Mouse (Mus musculus): ENCODE measurements at regions not wholly inside any gene's neighbourhood (a gene's known extent, or its start where the extent isn't known, plus 50 kb on each side); places are given as distances from the start of the nearest gene placed in this dataset.
A peak's percentile ranks its signal among the peaks of the same experiment; 100 is the strongest.

DNA sequence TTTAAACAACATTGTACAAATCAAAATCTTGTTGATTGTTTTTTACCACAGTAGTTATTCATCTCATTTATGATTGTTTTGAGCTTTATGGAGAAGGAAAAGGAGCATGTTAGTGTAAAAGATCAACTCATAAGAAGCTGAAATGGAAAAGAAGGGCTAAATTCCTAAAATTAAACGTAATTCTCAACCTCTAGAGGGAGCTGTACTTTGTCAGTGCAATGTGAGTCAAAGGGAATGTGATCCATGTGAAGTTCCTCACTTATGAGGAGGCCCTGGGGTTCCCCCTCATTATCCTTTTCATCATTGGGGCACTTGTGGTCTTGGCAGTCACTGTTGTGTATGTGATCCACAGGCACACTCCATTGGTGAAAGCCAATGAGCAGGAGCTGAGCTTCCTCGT lies 54.0 kb upstream of the Vmn2r7 start:
- Histone ChIP-seq H3K9ac (ENCODE audit: low read depth, low read length, severe bottlenecking) (no peak overlapping the region), H3K36me3 (ENCODE audit: control insufficient read depth, insufficient read depth, low read length) (no peaks in the 10 kb centered on the region), H3K9me3 (ENCODE audit: control insufficient read depth, low read length) (no peaks in the 10 kb centered on the region), H3K4me1 (ENCODE audit: control insufficient read depth, insufficient read depth, low read length) (no peaks in the 10 kb centered on the region), H3K27ac (replicated peaks; ENCODE audit: low read depth, low read length) (no peak overlapping the region), H3K4me2 (replicated peaks; ENCODE audit: low read depth, low read length, severe bottlenecking) (no peak overlapping the region), H3K27me3 (ENCODE audit: control insufficient read depth, insufficient read depth, low read length) (no peaks in the 10 kb centered on the region), H3K4me3 (replicated peaks; ENCODE audit: low read length) (no peak overlapping the region)
- TF ChIP-seq POLR2A (IDR thresholded peaks at IDR 0.05; ENCODE audit: borderline replicate concordance, extremely low read depth, insufficient read depth, insufficient read length) = no peak
- DNase-seq (ENCODE audit: low spot score) (no peak), ATAC-seq (ENCODE audit: low FRiP score, low read depth) (no peak)
- WGBS = 45% methylated on average over 2 of the region's 2 CpGs

DNA sequence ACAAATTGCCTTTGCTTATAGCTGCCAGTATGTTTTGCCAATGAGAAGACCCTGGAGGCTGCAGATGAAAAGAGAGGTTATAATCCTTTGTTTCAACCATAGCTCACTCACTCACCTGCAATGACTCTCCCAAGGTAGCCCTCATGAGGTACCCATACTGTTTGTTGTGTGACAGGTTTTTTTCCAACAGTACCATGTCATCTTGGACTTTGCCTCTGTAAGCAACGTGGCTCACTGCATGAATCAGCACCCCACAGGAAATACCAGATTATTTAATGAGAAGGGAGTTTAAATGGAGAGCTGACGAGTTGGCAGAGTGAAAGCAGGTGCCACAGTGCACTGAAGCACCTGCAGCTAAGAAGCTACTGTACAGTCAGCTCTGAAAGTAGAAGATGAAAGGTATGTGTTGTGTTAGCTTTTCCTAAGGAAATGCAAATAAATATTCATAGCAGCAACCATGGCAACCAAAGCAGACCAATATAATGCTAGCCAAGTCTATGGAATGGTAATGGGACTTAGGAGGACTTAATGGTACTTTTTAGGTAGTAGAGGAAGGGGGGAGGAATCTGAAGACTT lies 56.8 kb upstream of the Vmn2r7 start:
- no peak for DNase-seq (ENCODE audit: low spot score)
- ATAC-seq (ENCODE audit: low FRiP score, low read depth) = no peak
- no peaks in the 10 kb centered on the region for H3K36me3 ChIP-seq (ENCODE audit: control insufficient read depth, insufficient read depth, low read length)
- H3K9me3 ChIP-seq (ENCODE audit: control insufficient read depth, low read length) = no peaks in the 10 kb centered on the region
- no peak for TF ChIP-seq POLR2A (IDR thresholded peaks at IDR 0.05; ENCODE audit: borderline replicate concordance, extremely low read depth, insufficient read depth, insufficient read length)
- H3K27me3 ChIP-seq (ENCODE audit: control insufficient read depth, insufficient read depth, low read length) = no peaks in the 10 kb centered on the region
- no peaks in the 10 kb centered on the region for H3K4me1 ChIP-seq (ENCODE audit: control insufficient read depth, insufficient read depth, low read length)
- no peak overlapping the region for H3K27ac ChIP-seq (replicated peaks; ENCODE audit: low read depth, low read length)
- no peak overlapping the region for H3K9ac ChIP-seq (ENCODE audit: low read depth, low read length, severe bottlenecking)
- 20% methylated on average over 2 of the region's 2 CpGs for WGBS
- no peak overlapping the region for H3K4me2 ChIP-seq (replicated peaks; ENCODE audit: low read depth, low read length, severe bottlenecking)
- no peak overlapping the region for H3K4me3 ChIP-seq (replicated peaks; ENCODE audit: low read length)

DNA sequence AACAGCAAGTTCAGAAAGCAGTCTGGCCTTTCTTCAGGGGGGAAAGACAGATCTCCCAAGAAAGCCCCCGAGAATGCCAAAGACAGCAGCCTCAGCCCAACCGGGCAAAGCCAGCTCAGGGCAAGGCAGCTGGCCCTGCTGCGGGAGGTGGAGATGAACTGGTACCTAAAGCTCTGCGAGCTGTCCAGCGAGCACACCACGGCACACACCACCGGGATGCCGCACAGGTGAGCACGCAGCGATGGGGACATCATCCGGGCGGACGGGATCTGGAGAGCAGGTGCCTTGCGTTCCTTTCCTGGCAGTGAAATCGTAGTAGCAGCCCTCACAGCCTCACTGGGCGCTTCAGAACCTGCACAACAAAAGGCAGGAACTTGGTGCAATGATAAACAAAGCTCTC lies 104.7 kb upstream of the Vmn2r7 start:
- Histone ChIP-seq H3K36me3 (ENCODE audit: control insufficient read depth, insufficient read depth, low read length) (no peaks in the 10 kb centered on the region), H3K27ac (replicated peaks; ENCODE audit: low read depth, low read length) (no peak overlapping the region), H3K9ac (ENCODE audit: low read depth, low read length, severe bottlenecking) (no peak overlapping the region), H3K4me2 (replicated peaks; ENCODE audit: low read depth, low read length, severe bottlenecking) (no peak overlapping the region), H3K27me3 (ENCODE audit: control insufficient read depth, insufficient read depth, low read length) (peaks cover 11% of the 10 kb centered on the region; the same call in 1 of the 2 replicates), H3K4me3 (replicated peaks; ENCODE audit: low read length) (0 out of 2 replicates have a peak overlapping the region, but pooled peaks have one; percentile 10), H3K4me1 (ENCODE audit: control insufficient read depth, insufficient read depth, low read length) (0 out of 2 replicates have a peak, but pooled peaks cover 2% of the 10 kb centered on the region), H3K9me3 (ENCODE audit: control insufficient read depth, low read length) (no peaks in the 10 kb centered on the region)
- WGBS = 14% methylated on average over 16 of the region's 16 CpGs
- DNase-seq (ENCODE audit: low spot score) = no peak
- no peak for TF ChIP-seq POLR2A (IDR thresholded peaks at IDR 0.05; ENCODE audit: borderline replicate concordance, extremely low read depth, insufficient read depth, insufficient read length)
- ATAC-seq (ENCODE audit: low FRiP score, low read depth) = no peak

DNA sequence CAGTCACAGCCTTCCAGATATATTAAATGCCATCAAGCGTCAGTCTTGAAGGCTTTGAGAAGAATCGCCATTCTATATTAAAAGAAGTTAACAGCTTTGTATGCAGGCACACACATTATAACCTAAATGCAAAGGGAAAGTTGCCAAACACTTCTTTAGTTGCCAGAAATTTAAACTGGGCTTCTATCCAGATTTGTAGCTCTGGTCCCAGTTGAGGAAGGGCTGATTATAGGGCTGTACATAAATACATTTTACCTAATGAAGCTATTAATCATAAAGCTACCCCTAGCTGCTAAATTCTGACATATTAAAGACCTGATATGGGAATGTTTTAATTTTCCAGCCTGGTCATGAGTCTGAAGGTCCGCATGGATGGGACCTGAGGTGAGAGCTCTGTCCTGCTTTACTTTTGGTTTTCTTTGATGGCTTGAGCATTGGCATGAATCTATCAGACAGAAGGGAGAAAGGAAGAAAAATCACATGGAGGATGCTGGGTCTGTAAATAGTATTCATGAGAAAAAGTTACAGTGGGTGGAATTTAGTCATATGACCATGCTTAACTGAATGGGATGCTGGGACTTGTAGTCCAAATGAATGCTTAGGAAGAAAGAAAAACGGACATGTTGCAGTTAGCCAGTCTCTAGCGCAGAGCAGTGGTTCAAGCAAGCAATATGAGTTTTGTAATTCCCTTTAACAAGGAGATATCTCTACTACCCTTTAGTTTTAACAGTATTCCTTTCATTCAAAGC lies 120.3 kb upstream of the Vmn2r7 start:
- no peak for TF ChIP-seq POLR2A (IDR thresholded peaks at IDR 0.05; ENCODE audit: borderline replicate concordance, extremely low read depth, insufficient read depth, insufficient read length)
- Histone ChIP-seq H3K4me2 (replicated peaks; ENCODE audit: low read depth, low read length, severe bottlenecking) (no peak overlapping the region), H3K9ac (ENCODE audit: low read depth, low read length, severe bottlenecking) (no peak overlapping the region), H3K4me1 (ENCODE audit: control insufficient read depth, insufficient read depth, low read length) (peaks cover 11% of the 10 kb centered on the region; the same call in 1 of the 2 replicates), H3K27me3 (ENCODE audit: control insufficient read depth, insufficient read depth, low read length) (no peaks in the 10 kb centered on the region), H3K27ac (replicated peaks; ENCODE audit: low read depth, low read length) (no peak overlapping the region), H3K9me3 (ENCODE audit: control insufficient read depth, low read length) (no peaks in the 10 kb centered on the region), H3K4me3 (replicated peaks; ENCODE audit: low read length) (no peak overlapping the region), H3K36me3 (ENCODE audit: control insufficient read depth, insufficient read depth, low read length) (no peaks in the 10 kb centered on the region)
- peak; percentile 48 for DNase-seq (ENCODE audit: low spot score)
- ATAC-seq (ENCODE audit: low FRiP score, low read depth) = peak; percentile 63; the same call in 1 of the 2 replicates
- 64% methylated on average over 5 of the region's 5 CpGs for WGBS

DNA sequence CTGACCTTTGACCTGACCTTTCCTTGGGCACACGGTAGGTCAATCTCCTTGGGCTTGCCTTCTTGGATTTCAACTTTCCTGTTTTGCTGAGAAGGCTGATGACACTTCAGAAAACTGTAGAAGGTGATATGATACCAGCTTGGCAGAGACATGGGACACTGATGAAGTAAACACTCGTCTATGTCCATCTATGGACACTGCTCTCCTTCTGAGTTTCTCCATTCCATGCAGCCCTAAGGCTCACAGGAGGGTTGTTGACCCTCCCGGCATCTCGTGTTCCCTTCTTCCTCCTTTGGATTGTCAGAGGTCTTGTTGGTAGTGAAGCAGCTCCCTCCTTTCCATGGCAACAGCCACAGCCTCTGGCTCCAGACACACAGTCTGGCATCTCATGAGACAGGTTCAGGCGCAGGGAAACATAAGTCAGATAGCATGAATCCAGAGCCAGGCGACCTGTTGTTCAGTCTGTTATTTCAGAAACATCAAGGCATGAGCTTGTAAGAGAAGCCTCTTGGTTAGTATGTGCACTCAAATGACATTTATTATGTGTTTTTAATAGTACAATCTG lies 120.9 kb upstream of the Vmn2r7 start:
- Histone ChIP-seq H3K9me3 (ENCODE audit: control insufficient read depth, low read length) (no peaks in the 10 kb centered on the region), H3K27ac (replicated peaks; ENCODE audit: low read depth, low read length) (no peak overlapping the region), H3K36me3 (ENCODE audit: control insufficient read depth, insufficient read depth, low read length) (no peaks in the 10 kb centered on the region), H3K27me3 (ENCODE audit: control insufficient read depth, insufficient read depth, low read length) (no peaks in the 10 kb centered on the region), H3K4me2 (replicated peaks; ENCODE audit: low read depth, low read length, severe bottlenecking) (no peak overlapping the region), H3K4me1 (ENCODE audit: control insufficient read depth, insufficient read depth, low read length) (peaks cover 11% of the 10 kb centered on the region; the same call in 1 of the 2 replicates), H3K9ac (ENCODE audit: low read depth, low read length, severe bottlenecking) (no peak overlapping the region), H3K4me3 (replicated peaks; ENCODE audit: low read length) (no peak overlapping the region)
- DNase-seq (ENCODE audit: low spot score) = no peak
- 67% methylated on average over 6 of the region's 6 CpGs for WGBS
- TF ChIP-seq POLR2A (IDR thresholded peaks at IDR 0.05; ENCODE audit: borderline replicate concordance, extremely low read depth, insufficient read depth, insufficient read length) = no peak
- ATAC-seq (ENCODE audit: low FRiP score, low read depth) = no peak

Data from limb, embryonic 14.5 days (tissue).